Comparison of ENCODE assay signal across 26 mouse cellular contexts in the genomic region with DNA sequence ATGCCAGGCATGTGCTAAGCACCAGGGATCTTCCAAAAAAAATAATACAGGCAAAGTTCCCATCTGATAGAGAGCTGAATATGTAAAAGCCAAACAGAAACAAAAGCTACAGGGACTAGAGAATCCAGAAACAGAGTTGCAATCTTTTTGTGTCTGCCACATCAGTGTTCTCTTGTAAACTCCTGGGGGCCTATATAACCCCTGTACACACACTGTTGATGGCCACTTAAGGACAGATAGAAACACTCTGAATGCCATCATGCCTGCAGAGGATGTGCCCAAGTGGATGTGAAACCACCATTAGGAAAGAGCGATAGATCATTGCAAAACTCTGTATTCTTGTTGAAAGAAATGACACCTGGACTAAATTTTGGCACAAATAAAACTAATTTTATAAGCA.
"Had no signal": no experiment of that assay in that cellular context is flagged by ENCODE, and none has a peak within 500 bp of the region (broad histone marks: within the 10 kb centered on the region; RNA-seq: fewer than 3 reads in every experiment).

No protein-coding gene starts in this region.

- H3K27ac ChIP-seq: heart, adult 2 months; heart, embryonic 13.5 days; heart, embryonic 15.5 days; hindbrain, embryonic 13.5 days; hindbrain, embryonic 15.5 days; hindbrain, postnatal 0 days; kidney, embryonic 15.5 days; kidney, postnatal 0 days; limb, embryonic 13.5 days; limb, embryonic 15.5 days; liver, embryonic 12.5 days had no signal

- ATAC-seq: hindbrain, postnatal 0 days; intestine, embryonic 16.5 days; liver, embryonic 12.5 days had no signal

- DNase-seq: gastrocnemius, postnatal 14 days; gastrocnemius, postnatal 36 days; heart, adult 11 months; heart, adult 2 months; heart, postnatal 14 days; heart, postnatal 36 days; kidney, adult 11 months; kidney, adult 2 months; kidney, adult 9 months; kidney, postnatal 14 days; kidney, postnatal 36 days; layer of hippocampus, adult 9-11 months; layer of hippocampus, postnatal 36 days; left cerebral cortex, postnatal 4 days had no signal

- H3K4me2 ChIP-seq: heart, embryonic 11.5 days; heart, embryonic 13.5 days; heart, embryonic 15.5 days; hindbrain, embryonic 13.5 days; hindbrain, embryonic 15.5 days; kidney, embryonic 15.5 days; limb, embryonic 13.5 days; limb, embryonic 15.5 days; liver, embryonic 12.5 days had no signal

- H3K4me1 ChIP-seq: heart, embryonic 13.5 days; heart, embryonic 15.5 days; hindbrain, embryonic 13.5 days; hindbrain, embryonic 15.5 days; kidney, embryonic 15.5 days; limb, embryonic 13.5 days; limb, embryonic 15.5 days; liver, embryonic 12.5 days had no signal

- H3K9me3 ChIP-seq: heart, embryonic 13.5 days; heart, embryonic 15.5 days; hindbrain, embryonic 13.5 days; hindbrain, embryonic 15.5 days; kidney, embryonic 15.5 days; limb, embryonic 13.5 days; limb, embryonic 15.5 days; liver, embryonic 12.5 days had no signal

- H3K4me3 ChIP-seq: heart, adult 2 months; heart, embryonic 13.5 days; heart, embryonic 15.5 days; hindbrain, embryonic 13.5 days; hindbrain, embryonic 15.5 days; kidney, embryonic 15.5 days; limb, embryonic 13.5 days; limb, embryonic 15.5 days; liver, embryonic 12.5 days had no signal

- H3K27me3 ChIP-seq: heart, embryonic 13.5 days; heart, embryonic 15.5 days; hindbrain, embryonic 13.5 days; hindbrain, embryonic 15.5 days; kidney, embryonic 15.5 days; limb, embryonic 13.5 days; limb, embryonic 15.5 days; liver, embryonic 12.5 days had no signal

- H3K9ac ChIP-seq: heart, embryonic 13.5 days; heart, embryonic 15.5 days; hindbrain, embryonic 13.5 days; hindbrain, embryonic 15.5 days; kidney, embryonic 15.5 days; limb, embryonic 13.5 days; limb, embryonic 15.5 days; liver, embryonic 12.5 days had no signal

- H3K36me3 ChIP-seq: heart, embryonic 13.5 days; heart, embryonic 15.5 days; hindbrain, embryonic 13.5 days; hindbrain, embryonic 15.5 days; kidney, embryonic 15.5 days; limb, embryonic 13.5 days; limb, embryonic 15.5 days had no signal
